Mouse (Mus musculus) Patski (cell line): ENCODE results near the gene Dhfr. TPM values are rescaled to one million over a fixed set of nuclear protein-coding genes. Genes with fewer than 3 reads are reported as not detected.

Experiments used
- ATAC-seq: fragments of 100-300 bp; one replicate; pipeline ENCODE4 v1.8.0; 2021
- CTCF ChIA-PET: fragments of 350-600 bp; sonication (Branson Sonifier 250); formaldehyde crosslinking; loops from one replicate; lab custom pipeline; 2022; ENCODE audit warnings: inconsistent platforms; lab: Charles Lee
- POLR2A ChIA-PET: fragments of 350-600 bp; sonication (Branson Sonifier 250); formaldehyde crosslinking; loops from one replicate; lab custom pipeline; 2022; ENCODE audit warnings: antibody characterized with exemption, inconsistent platforms; lab: Charles Lee
- DNase-seq: peaks from one replicate; pipeline ENCODE4 v3.0.0-alpha.2; 2011; ENCODE audit warnings: low read depth, low spot score
- H3K27me3 ChIP-seq: fragments of 371-371 bp; one replicate; pipeline ENCODE4 v1.5.1; 2021
- CTCF ChIP-seq: fragments of 100-300 bp; IDR thresholded peaks from one replicate; pipeline ENCODE4 v1.5.1; 2021
- in situ Hi-C: fragments of 300-500 bp; cut with MboI; formaldehyde crosslinking; loops from 3 replicates; pipeline ENCODE4 v1.11.1; 2018; ENCODE audit warnings: low pct_unique_long_range_greater_than_20kb, mixed read lengths
- polyA plus RNA-seq: library from polyadenylated mRNA; unstranded; gene quantifications from one replicate; pipeline ENCODE4 v1.2.3, GENCODE M21; 2021

The Dhfr gene
- polyA plus RNA-seq, 1 experiment from 2014 or later = 7.8 TPM

DNA sequence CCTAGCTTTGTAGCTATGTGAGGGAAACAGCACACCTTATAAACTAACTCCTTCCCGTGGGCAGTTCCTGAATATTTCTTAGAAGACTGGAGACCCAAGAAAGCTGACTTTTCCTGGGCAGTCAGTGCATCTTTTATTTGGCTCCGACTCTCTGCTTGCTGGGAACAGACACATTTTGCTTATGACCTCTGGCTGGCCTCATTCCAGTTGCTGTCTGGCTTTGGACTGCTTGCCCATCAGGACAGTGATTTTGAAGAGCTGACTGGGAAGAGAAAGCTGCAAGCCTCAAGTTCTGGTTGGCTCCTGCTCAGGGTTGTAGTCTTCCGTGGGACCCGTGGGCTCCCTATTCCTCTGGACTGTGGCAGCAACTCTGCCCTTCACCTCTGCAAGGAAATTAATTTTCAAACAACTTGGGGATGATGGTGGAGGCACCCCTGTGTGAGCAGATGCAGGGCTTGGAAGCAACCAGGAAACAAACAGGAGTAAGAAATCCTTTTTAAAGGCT, 72.9 kb downstream of the Dhfr start:
- ATAC-seq = no peak
- no peak for DNase-seq
- CTCF ChIA-PET = no interaction called here
- peaks cover 25% of the 10 kb centered on the region for H3K27me3 ChIP-seq
- no peak for TF ChIP-seq CTCF
- POLR2A ChIA-PET = no interaction called here
- in situ Hi-C loops = no loop called here

Other genes starting within 250 kb of the Dhfr start
- gene Rasgrf2, start 223.1 kb upstream of the Dhfr start, polyA plus RNA-seq = 0.05 TPM
- not detected for gene Gm20379, start 48.7 kb upstream of the Dhfr start, polyA plus RNA-seq
- gene Msh3, start 277 bp downstream of the Dhfr start, polyA plus RNA-seq = 19.0 TPM
- gene Ankrd34b, start 71.2 kb downstream of the Dhfr start, polyA plus RNA-seq = 0.01 TPM
- 5.5 TPM for gene Fam151b, start 129.3 kb downstream of the Dhfr start, polyA plus RNA-seq
- gene Zfyve16, start 176.1 kb downstream of the Dhfr start, polyA plus RNA-seq = 24.9 TPM
- gene Spz1, start 221.4 kb downstream of the Dhfr start, polyA plus RNA-seq = not detected